Mouse (Mus musculus) hematopoietic multipotent progenitor cell, adult 10-12 weeks (in vitro differentiated cells): ENCODE data around the gene Pnpla2. TPM values are rescaled to one million over a fixed set of nuclear protein-coding genes. Genes with fewer than 3 reads are reported as not detected.

Experiments
- polyA plus RNA-seq: library from polyadenylated mRNA; stranded (reverse); fragments of >175 nt; gene quantifications from 2 replicates; pipeline ENCODE4 v1.2.3, GENCODE M21; 2012; ENCODE audit warnings: low replicate concordance

Gene Pnpla2
- 122 and 166 TPM in 2 replicates for polyA plus RNA-seq

GRCm38 (mm10) chr7:141454967-141455551 lies at the start of gene Pnpla2:
Gene Pnpla2, plus strand, starts transcription at chr7:141455198.

GRCm38 (mm10) chr7:141413809-141414584 lies 41.0 kb upstream of the Pnpla2 start, which contains the start of gene Gatd1:
Gene Gatd1, minus strand, starts transcription at chr7:141414136.

GRCm38 (mm10) chr7:141429310-141429709 lies 25.7 kb upstream of the Pnpla2 start, which contains the start of gene Cend1:
Gene Cend1, minus strand, starts transcription at chr7:141429491.

GRCm38 (mm10) chr7:141437178-141438120 lies 17.5 kb upstream of the Pnpla2 start, which contains the start of gene Slc25a22:
Gene Slc25a22, minus strand, starts transcription at chr7:141437892.

DNA sequence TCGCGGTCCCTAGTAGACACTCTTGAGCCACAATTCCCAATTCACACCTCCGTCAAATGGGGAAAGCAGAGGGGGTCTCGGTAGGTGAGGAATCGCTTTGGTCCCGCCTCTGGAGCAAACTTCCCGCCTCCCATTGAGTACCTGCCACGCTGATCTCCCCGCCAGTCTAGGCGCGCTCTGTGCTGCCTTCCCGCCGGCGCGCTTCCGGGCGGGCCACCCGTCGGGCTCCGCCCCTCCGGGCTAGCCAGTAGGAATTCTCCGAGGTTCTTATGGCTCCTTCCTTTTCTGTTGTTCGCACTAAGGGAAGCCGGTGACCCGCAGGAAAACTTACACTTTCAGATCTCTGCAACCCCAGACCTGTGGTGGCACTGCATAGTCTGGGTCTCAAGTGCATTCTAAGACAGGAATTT lies 11.2 kb upstream of the Pnpla2 start, which contains the start of gene Pidd1:
Pidd1 (minus strand) TSS at position 198 of the 410 bp plus-strand sequence.

DNA sequence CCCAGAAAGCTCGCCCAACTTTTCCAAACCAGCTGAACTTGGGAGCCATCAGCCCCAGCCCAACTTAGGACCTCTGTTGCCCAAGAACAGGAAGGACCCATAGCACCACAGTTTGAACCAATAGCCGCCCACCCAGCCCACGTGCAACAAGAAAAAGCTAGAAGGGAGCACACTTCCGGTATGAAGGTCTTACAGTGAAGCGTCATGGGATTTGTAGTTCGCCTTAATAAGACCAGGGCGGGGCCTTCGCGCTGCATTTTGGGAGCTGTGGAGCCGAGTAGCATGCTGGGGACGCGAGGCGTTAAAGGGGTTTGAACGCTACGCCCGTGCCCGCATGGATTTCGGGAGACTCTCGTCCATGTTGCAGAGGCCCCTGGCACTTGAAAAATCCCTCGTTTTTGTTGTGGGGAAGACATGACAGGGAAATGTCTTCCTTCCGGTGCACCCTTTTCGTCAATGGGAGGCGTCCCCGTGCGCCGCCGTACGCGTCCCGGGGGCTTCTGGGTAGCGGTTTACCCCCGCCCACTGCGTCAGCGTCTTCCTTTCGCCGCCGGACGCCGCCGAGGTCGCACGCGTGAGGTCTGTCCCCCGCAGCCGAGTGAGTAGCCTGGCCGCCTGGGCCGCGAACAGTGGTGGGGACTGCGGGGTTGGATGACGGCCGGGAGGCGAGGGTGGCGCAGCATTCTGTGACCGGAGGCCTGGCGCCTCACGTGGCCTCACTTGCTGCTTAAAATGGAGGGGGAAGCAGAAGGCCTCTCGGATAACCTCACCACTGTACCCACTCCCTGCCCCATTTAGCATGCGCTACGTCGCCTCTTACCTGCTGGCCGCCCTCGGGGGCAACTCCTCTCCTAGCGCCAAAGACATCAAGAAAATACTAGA lies 7.6 kb upstream of the Pnpla2 start, which contains the start of gene Rplp2:
Rplp2 (plus strand) TSS at position 261 of the 882 bp plus-strand sequence.

DNA sequence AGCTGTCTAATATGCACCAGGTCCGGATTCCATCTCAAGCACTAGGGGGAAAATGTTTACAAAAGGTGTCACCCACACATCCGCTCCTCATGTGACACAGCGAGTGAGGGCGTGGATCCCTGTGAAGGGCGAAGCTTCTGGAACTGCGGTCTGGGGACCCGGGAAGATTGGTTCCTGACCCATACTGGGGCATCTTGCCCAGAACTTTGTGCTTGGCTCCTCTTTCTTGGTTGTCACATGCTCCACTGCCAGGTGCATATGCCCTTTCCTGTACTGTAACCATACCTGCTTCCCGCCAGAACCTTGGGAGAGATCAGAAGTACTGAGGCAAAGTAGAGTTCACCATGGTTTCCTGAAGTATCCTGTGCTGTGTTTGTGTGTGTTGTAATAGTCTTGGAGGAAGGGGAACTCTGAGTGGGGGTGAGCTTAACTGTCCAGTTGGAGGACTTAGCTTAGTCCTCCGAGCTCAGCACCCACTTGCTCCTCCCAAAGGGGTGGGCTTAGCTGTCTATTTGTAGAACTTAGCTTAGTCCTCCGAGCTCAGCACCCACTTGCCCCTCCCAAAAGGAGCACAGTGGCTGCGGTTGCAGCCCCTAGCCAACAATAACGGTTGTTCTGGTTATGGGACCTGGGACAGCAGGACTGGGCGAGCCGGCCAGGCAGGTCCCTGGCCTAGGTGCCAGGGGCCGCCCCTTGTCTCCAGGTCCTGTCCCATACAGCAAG lies 5.6 kb downstream of the Pnpla2 start, which contains the start of gene Cracr2b:
Cracr2b (plus strand) TSS at position 704 of the 723 bp plus-strand sequence.

DNA sequence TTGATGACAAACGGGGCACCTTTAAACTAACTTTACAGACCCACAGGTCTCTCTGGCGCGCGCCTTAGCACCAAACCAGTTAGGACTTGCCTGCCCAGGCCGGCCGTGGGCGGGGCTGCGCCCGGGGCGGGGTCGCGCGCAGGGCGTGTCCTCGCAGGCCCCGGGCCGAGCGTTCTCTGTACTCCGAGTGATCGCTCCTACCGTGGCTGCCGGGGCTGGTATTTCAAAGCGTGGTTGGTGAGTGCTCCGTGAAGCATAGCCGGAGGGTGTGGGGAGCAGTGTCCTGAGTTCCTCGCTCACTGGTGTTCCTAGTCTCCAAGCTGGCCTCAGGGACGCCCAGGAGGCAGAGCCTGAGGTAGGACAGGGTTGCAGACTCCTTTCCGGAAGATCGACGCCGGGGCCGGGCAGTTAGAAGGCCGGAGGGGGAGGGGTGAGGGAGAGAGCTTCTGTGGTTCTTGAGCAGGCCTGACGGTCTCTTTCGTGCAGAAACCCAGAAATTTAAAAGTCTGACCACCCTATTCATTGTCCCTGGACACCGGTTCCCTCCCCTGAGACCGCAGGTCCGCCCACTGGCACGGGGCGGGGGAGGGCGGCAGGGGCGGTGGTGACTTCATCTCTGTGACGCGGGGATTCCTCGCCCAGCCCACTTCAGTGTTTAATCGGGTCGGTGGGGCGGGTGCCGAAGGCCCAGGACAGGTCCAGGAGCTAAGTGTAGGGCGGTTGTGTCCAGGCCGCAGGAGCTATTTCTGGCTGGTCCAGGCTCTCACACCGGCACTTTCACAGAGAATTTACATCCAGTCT lies 12.4 kb downstream of the Pnpla2 start, which contains the start of gene Cd151:
Cd151 (plus strand) TSS at position 163 of the 801 bp plus-strand sequence.

GRCm38 (mm10) chr7:141475011-141475804 lies 20.2 kb downstream of the Pnpla2 start, which contains the start of the genes Polr2l and Tspan4:
Gene Polr2l, minus strand, starts transcription at chr7:141475132.
Gene Tspan4, plus strand, starts transcription at chr7:141475240.

Other genes starting within 250 kb of the Pnpla2 start
- 4.7 and 9.3 TPM in 2 replicates for gene Lmntd2, start 241.1 kb upstream of the Pnpla2 start, polyA plus RNA-seq
- gene Rassf7, start 239.3 kb upstream of the Pnpla2 start, polyA plus RNA-seq = 18.6 and 26.2 TPM in 2 replicates
- gene Phrf1, start 226.4 kb upstream of the Pnpla2 start, polyA plus RNA-seq = 119 and 133 TPM in 2 replicates
- 136 and 455 TPM in 2 replicates for gene Irf7, start 188.7 kb upstream of the Pnpla2 start, polyA plus RNA-seq
- 0.06 and 0.34 TPM in 2 replicates for gene Cdhr5, start 178.4 kb upstream of the Pnpla2 start, polyA plus RNA-seq
- gene Sct, start 176.1 kb upstream of the Pnpla2 start, polyA plus RNA-seq = 0.21 TPM in 1 of 2 replicates, not detected in the other
- 0.11 TPM in 1 of 2 replicates, not detected in the other for gene Drd4, start 163.2 kb upstream of the Pnpla2 start, polyA plus RNA-seq
- 16.9 and 54.5 TPM in 2 replicates for gene Deaf1, start 127.5 kb upstream of the Pnpla2 start, polyA plus RNA-seq
- 23.7 and 40.6 TPM in 2 replicates for gene Tmem80, start 127.5 kb upstream of the Pnpla2 start, polyA plus RNA-seq
- 0.34 and 0.65 TPM in 2 replicates for gene Eps8l2, start 116.3 kb upstream of the Pnpla2 start, polyA plus RNA-seq
- 33.5 and 307 TPM in 2 replicates for gene Taldo1, start 63.0 kb upstream of the Pnpla2 start, polyA plus RNA-seq
- gene Gatd1, start 41.1 kb upstream of the Pnpla2 start, polyA plus RNA-seq = 9.9 and 18.8 TPM in 2 replicates
- 0.10 TPM in 1 of 2 replicates, not detected in the other for gene Cend1, start 25.7 kb upstream of the Pnpla2 start, polyA plus RNA-seq
- gene Slc25a22, start 17.3 kb upstream of the Pnpla2 start, polyA plus RNA-seq = 66.0 and 111 TPM in 2 replicates
- gene Pidd1, start 11.2 kb upstream of the Pnpla2 start, polyA plus RNA-seq = 11.3 and 32.9 TPM in 2 replicates
- 3,922 and 5,182 TPM in 2 replicates for gene Rplp2, start 7.8 kb upstream of the Pnpla2 start, polyA plus RNA-seq
- gene Cracr2b, start 5.9 kb downstream of the Pnpla2 start, polyA plus RNA-seq = 4.4 and 5.5 TPM in 2 replicates
- 7.4 and 23.0 TPM in 2 replicates for gene Cd151, start 12.2 kb downstream of the Pnpla2 start, polyA plus RNA-seq
- gene Polr2l, start 19.9 kb downstream of the Pnpla2 start, polyA plus RNA-seq = 22.1 and 24.5 TPM in 2 replicates
- 5.9 and 14.9 TPM in 2 replicates for gene Tspan4, start 20.0 kb downstream of the Pnpla2 start, polyA plus RNA-seq
- 11.4 and 11.9 TPM in 2 replicates for gene Chid1, start 84.7 kb downstream of the Pnpla2 start, polyA plus RNA-seq
- 28.5 and 29.5 TPM in 2 replicates for gene Ap2a2, start 107.0 kb downstream of the Pnpla2 start, polyA plus RNA-seq
- gene Muc6, start 200.1 kb downstream of the Pnpla2 start, polyA plus RNA-seq = 0.01 TPM in 2 replicates
- 0.03 and 0.10 TPM in 2 replicates for gene Muc2, start 235.1 kb downstream of the Pnpla2 start, polyA plus RNA-seq